Mouse (Mus musculus): ENCODE data around the gene Mtmr12.

- TF ChIP-seq POLR2A (IDR thresholded peaks at IDR 0.05; ENCODE audit: borderline replicate concordance, insufficient read depth, low read length) (no peak), CTCF (IDR thresholded peaks at IDR 0.05; ENCODE audit: borderline replicate concordance, insufficient read depth, low read depth, low read length) (no peak)
These were observed 1.2 kb downstream of the Mtmr12 start for GRCm38 (mm10) chr15:12205902-12206645.
